Mouse (Mus musculus) frontal cortex, adult 2 months (tissue): Measurements from ENCODE around the gene Kat2b. TPM values are rescaled to one million over a fixed set of nuclear protein-coding genes. Genes with fewer than 3 reads are reported as not detected.
A peak's percentile ranks its signal among the peaks of the same experiment; 100 is the strongest.
"Not testable (repeated sequence)": the region's sequence is repeated elsewhere in the genome, so short reads cannot be mapped to it uniquely, and the experiment has no call there.

ENCODE experiments used
- DNase-seq, 2 experiments: peaks; one replicate each; pipeline ENCODE4 v3.0.0; 2022; ENCODE audit warnings: low spot score in 1 of 2; ENCODE audit errors: extremely low spot score in 1 of 2
- polyA plus RNA-seq: library from polyadenylated mRNA; depleted of rRNA; stranded (reverse); fragments of >200 nt; gene quantifications from 2 replicates; pipeline ENCODE4 v1.2.3, GENCODE M21; 2012; rRNA removed

The Kat2b gene
- polyA plus RNA-seq = 15.2 and 15.4 TPM in 2 replicates

GRCm38 (mm10) chr17:53566161-53566918 lies at the start of gene Kat2b:
Kat2b (plus strand) TSS chr17:53566861.
- DNase-seq = peak in 1 of 2 experiments; percentile 34

- DNase-seq = no peak
Measured at GRCm38 (mm10) chr17:53519364-53519763, 47.3 kb upstream of the Kat2b start.

GRCm38 (mm10) chr17:53520509-53520908 lies 46.2 kb upstream of the Kat2b start:
- no peak for DNase-seq

- no peak for DNase-seq
Measured at GRCm38 (mm10) chr17:53528034-53528433, 38.6 kb upstream of the Kat2b start.

GRCm38 (mm10) chr17:53531160-53531559 lies 35.5 kb upstream of the Kat2b start:
- DNase-seq = no peak

GRCm38 (mm10) chr17:53532425-53532824 lies 34.2 kb upstream of the Kat2b start:
- DNase-seq = no peak

- DNase-seq = not testable (repeated sequence)
Measured at GRCm38 (mm10) chr17:53539351-53539750, 27.3 kb upstream of the Kat2b start, which contains the start of gene Pp2d1. Pp2d1 (minus strand) TSS chr17:53539451.

- DNase-seq = no peak
Measured at GRCm38 (mm10) chr17:53542536-53542935, 24.1 kb upstream of the Kat2b start.

- DNase-seq = peak; percentile 29 to 47
Measured at GRCm38 (mm10) chr17:53543591-53544324, 22.9 kb upstream of the Kat2b start.

- DNase-seq = no peak
Measured at GRCm38 (mm10) chr17:53551306-53552299, 15.1 kb upstream of the Kat2b start.

GRCm38 (mm10) chr17:53554088-53554487 lies 12.6 kb upstream of the Kat2b start:
- DNase-seq = no peak

GRCm38 (mm10) chr17:53554813-53555212 lies 11.8 kb upstream of the Kat2b start:
- DNase-seq = no peak

GRCm38 (mm10) chr17:53557443-53557842 lies 9.2 kb upstream of the Kat2b start:
- DNase-seq = no peak

GRCm38 (mm10) chr17:53559646-53560045 lies 7.0 kb upstream of the Kat2b start:
- no peak for DNase-seq

- no peak for DNase-seq
Measured at GRCm38 (mm10) chr17:53561458-53562029, 5.1 kb upstream of the Kat2b start.

GRCm38 (mm10) chr17:53564837-53565236 lies 1.8 kb upstream of the Kat2b start:
- no peak for DNase-seq

- peak in 1 of 2 experiments; percentile 56 for DNase-seq
Measured at GRCm38 (mm10) chr17:53566919-53567345, 271 bp downstream of the Kat2b start.

GRCm38 (mm10) chr17:53567346-53568101 lies 863 bp downstream of the Kat2b start:
- peak in 1 of 2 experiments; percentile 26 for DNase-seq

- DNase-seq = peak in 1 of 2 experiments; percentile 50
Measured at GRCm38 (mm10) chr17:53568118-53568517, 1.5 kb downstream of the Kat2b start.
